14 mouse cellular contexts compared by ENCODE assay signal in the genomic region with DNA sequence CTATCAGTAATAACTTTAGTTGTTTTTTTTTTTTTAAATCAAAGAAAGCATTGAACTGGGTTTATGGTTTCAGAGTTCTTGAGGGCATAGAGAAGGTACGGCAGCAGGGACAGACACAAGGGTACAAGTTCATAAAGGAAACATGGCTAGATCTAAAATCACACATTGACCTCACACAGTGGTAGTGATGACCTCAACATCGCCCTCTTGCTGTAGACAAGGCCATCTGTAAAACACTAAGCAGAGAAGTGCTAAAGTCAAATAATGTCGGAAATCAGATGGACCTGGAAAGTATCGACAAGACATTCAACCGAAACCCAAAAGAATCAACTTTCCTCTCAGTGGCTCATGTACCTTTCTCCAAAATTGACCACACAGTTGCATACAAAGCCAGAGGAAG.
"Had no signal": no experiment of that assay in that cellular context is flagged by ENCODE, and none has a peak within 500 bp of the region (broad histone marks: within the 10 kb centered on the region; RNA-seq: fewer than 3 reads in every experiment).

No protein-coding gene starts in this region.

- DNase-seq: kidney, adult 11 months; kidney, adult 9 months; kidney, postnatal 10 days; liver, embryonic 13.5 days; lung, adult 18-20 months; right cerebral cortex, postnatal 14 days; thymus, adult 2 months; thymus, postnatal 36 days had no signal

- H3K9me3 ChIP-seq: limb, embryonic 15.5 days; liver, embryonic 13.5 days; midbrain, embryonic 12.5 days; neural tube, embryonic 13.5 days; stomach, embryonic 15.5 days had no signal

- H3K36me3 ChIP-seq: limb, embryonic 15.5 days; liver, embryonic 13.5 days; midbrain, embryonic 12.5 days; neural tube, embryonic 13.5 days; stomach, embryonic 15.5 days had no signal

- H3K9ac ChIP-seq: limb, embryonic 15.5 days; liver, embryonic 13.5 days; midbrain, embryonic 12.5 days; neural tube, embryonic 13.5 days; stomach, embryonic 15.5 days had no signal

- H3K27ac ChIP-seq: left cerebral cortex, adult 2 months; limb, embryonic 15.5 days; liver, embryonic 13.5 days; midbrain, embryonic 12.5 days; neural tube, embryonic 13.5 days; stomach, embryonic 15.5 days had no signal

- ATAC-seq: midbrain, embryonic 16.5 days had no signal

- H3K4me2 ChIP-seq: limb, embryonic 15.5 days; liver, embryonic 13.5 days; midbrain, embryonic 12.5 days; neural tube, embryonic 13.5 days; stomach, embryonic 15.5 days had no signal

- H3K27me3 ChIP-seq: limb, embryonic 15.5 days; liver, embryonic 13.5 days; midbrain, embryonic 12.5 days; neural tube, embryonic 13.5 days; stomach, embryonic 15.5 days had no signal

- H3K4me3 ChIP-seq: left cerebral cortex, adult 2 months; limb, embryonic 15.5 days; liver, embryonic 13.5 days; midbrain, embryonic 12.5 days; neural tube, embryonic 13.5 days; stomach, embryonic 15.5 days had no signal

- H3K4me1 ChIP-seq: limb, embryonic 15.5 days; liver, embryonic 13.5 days; midbrain, embryonic 12.5 days; neural tube, embryonic 13.5 days; stomach, embryonic 15.5 days had no signal
